Mouse (Mus musculus) small intestine, adult 2 months (tissue): ENCODE results near the gene Acyp2.

Experiments used
- CTCF ChIP-seq: fragments of 200-500 bp; IDR thresholded peaks from 2 replicates; pipeline ENCODE4 v1.5.1; 2012; ENCODE audit warnings: low read depth, mild to moderate bottlenecking, control low read depth, inconsistent platforms, low read length, moderate library complexity, mixed read lengths; ENCODE audit not compliant: insufficient replicate concordance, insufficient read length; ENCODE audit errors: extremely low read depth
- POLR2A ChIP-seq: fragments of 200-500 bp; IDR thresholded peaks from 2 replicates; pipeline ENCODE4 v1.6.1; 2012; ENCODE audit warnings: low read depth, mild to moderate bottlenecking, control low read depth, inconsistent platforms, low read length, moderate library complexity

- no peak for TF ChIP-seq CTCF
- TF ChIP-seq POLR2A = no peak
These were observed 1.0 kb upstream of the Acyp2 start for GRCm38 (mm10) chr11:30650416-30650815.
